Mouse (Mus musculus) embryonic stem cell, embryonic (primary cell): Measurements from ENCODE around the gene Cryga.
"Not testable (repeated sequence)": the region's sequence is repeated elsewhere in the genome, so short reads cannot be mapped to it uniquely, and the experiment has no call there.

Source experiments
- CTCF ChIA-PET, 4 experiments: fragments of 300-600 bp in 2 of 4; fragments of 350-600 bp in 2 of 4; sonication (Branson Sonifier 250); formaldehyde crosslinking; loops; one replicate each; lab custom pipeline; 2022; ENCODE audit warnings: inconsistent platforms in 2 of 4; lab: Charles Lee
- POLR2A ChIA-PET, 4 experiments: fragments of 300-600 bp in 2 of 4; fragments of 350-600 bp in 2 of 4; sonication (Branson Sonifier 250); formaldehyde crosslinking; loops; one replicate each; lab custom pipeline; 2022; ENCODE audit warnings: antibody characterized with exemption in 4 of 4, inconsistent platforms in 1 of 4; lab: Charles Lee

The Cryga gene

DNA sequence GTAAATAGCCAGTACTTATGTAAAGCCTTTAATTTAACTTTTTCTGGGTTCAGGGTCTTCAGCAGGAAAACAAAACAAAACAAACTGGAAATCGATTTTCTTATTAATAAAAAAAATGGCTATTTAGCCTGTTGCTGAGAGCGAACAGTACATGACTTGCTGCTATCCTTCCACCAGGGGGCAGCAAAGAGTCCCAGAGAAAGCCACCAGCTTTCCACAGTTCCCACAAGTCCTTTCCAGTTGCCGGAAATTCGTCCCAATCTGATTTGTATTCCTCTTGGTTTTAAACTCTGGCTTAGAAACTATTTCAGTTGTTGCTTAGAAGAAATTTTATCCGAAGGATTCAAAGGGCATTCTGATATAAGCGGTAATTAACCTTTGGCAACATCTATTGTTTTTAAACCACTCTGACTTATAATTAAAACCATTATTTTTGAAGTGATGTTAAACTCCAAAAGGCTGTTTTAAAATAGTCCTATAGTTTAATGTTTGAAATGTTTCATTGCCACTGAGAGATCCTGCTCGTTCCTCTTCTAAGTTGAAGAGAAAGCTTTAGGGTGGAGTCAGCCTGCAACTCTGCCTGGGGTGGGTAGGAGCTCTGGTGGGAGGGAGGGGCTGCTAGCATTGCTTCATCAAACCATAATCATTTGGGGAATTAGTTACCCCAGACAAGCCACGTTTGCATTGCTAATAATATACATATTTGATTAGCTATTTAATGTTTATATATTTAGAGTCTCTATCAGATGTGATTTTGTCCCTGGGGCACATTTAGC is 9.0 kb upstream of the Cryga start:
- CTCF ChIA-PET, result interaction anchor here in 3 of 4 experiments (0.7 to 2.9 kb wide), 11 partner anchors 11 to 74 kb away, joined by 3 to 22 read pairs (median 3); partner anchors contain the start of genes Crygb (in 1 of the 3) and Idh1 (in 1 of the 3)
- POLR2A ChIA-PET, result interaction anchor here in 3 of 4 experiments (0.5 to 4.4 kb wide), 13 partner anchors 10 to 422 kb away, joined by 3 to 37 read pairs (median 3); partner anchors contain the start of genes Ccnyl1 (in 1 of the 3), D630023F18Rik (in 1 of the 3), Idh1 (in 1 of the 3) and Pikfyve (in 1 of the 3)

- CTCF ChIA-PET, result interaction anchor here in 1 of 4 experiments (0.5 kb wide), 1 partner anchor 65 kb away, joined by 8 read pairs; no protein-coding TSS in a partner anchor
- POLR2A ChIA-PET, result interaction anchor here in 3 of 4 experiments (0.7 to 4.4 kb wide), 11 partner anchors 9 to 1741 kb away, joined by 3 to 37 read pairs (median 3); partner anchors contain the start of genes Gm28845 (in 2 of the 3), Ccnyl1 (in 1 of the 3), Fzd5 (in 1 of the 3) and Idh1 (in 1 of the 3)
These were observed 6.7 kb upstream of the Cryga start for GRCm38 (mm10) chr1:65109756-65110435.

DNA sequence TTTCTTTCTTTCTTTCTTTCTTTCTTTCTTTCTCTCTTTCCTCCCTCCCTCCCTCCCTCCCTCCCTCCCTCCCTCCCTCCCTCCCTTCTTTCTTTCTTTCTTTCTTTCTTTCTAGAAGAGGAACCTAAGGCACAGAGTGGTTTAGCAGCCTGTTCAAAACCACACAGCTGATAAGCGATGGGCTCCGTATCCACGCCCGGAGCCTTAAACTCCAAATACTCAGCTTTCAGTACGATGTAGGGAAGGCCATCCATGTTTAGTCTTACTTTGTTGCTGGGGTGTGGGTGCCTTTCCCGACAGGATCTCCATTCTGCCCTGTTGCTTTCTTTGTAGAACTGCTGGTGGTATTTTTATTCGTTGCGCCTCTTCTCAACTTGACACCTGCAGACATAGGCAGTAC is 6.0 kb upstream of the Cryga start:
- ChIA-PET POLR2A (interaction anchor here in 3 of 4 experiments (0.6 to 4.4 kb wide), 9 partner anchors 9 to 1741 kb away, joined by 3 to 37 read pairs (median 4); partner anchors contain the start of genes Ccnyl1 (in 1 of the 3), Gm28845 (in 1 of the 3), Idh1 (in 1 of the 3) and Pikfyve (in 1 of the 3)), CTCF (interaction anchor here in 1 of 4 experiments (0.5 kb wide), 1 partner anchor 65 kb away, joined by 8 read pairs; no protein-coding TSS in a partner anchor)

DNA sequence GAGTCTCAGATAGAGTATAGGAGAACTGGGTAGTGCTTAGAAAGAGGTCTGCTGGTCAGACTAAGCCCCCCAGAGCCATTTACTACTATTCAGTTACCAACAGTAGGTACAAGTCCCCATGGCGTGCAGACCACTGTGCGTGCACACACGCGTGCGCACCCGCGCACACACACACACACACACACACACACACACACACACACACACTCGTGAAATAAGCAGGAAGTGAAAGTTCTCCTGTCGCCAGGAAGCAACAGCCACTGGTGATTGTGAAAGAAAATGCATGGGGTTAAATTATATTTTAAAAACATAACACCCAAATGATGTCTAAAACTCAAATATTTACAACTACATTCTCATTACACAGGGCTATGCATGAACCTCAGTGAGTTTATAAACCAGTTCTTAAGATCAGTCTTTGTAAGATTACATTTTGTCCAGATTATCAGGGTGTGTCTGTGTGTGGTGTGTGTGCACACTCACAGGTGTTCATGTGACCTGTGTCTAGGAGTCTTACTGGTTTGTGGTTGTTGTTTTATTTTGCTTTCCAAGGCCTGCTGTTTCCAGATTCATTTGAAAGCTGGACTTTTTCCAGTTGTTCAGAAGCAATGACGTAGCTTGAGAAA is 4.6 kb upstream of the Cryga start:
- CTCF ChIA-PET, result no interaction called here
- POLR2A ChIA-PET, result interaction anchor here in 2 of 4 experiments (0.6 to 3.8 kb wide), 4 partner anchors 11 to 417 kb away, joined by 3 to 16 read pairs (median 3); partner anchors contain the start of gene Ccnyl1 (in 1 of the 2)

- POLR2A ChIA-PET, result no interaction called here
- CTCF ChIA-PET, result no interaction called here
These were observed 6.2 kb downstream of the Cryga start for GRCm38 (mm10) chr1:65096953-65097352.

DNA sequence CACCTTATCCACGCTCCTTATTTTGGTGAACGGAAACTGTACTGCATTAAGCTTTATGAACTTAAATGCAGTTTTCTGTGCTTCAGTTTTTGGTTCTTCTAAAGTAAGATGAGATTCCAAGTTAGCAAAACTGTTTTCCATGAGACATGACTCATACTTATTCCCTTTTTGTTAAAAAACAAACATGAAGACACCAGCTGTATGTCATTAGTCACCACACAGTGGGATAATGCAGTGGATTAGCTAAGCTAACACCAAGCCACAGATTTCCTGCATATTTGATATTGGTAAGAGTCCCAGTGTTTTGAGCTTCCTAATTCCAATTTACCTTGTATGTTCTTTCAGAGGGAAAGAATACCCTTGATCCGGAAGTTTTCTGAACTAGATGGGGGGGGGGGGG is 11.6 kb downstream of the Cryga start:
- CTCF ChIA-PET, result interaction anchor here in 3 of 4 experiments (0.6 to 1.2 kb wide), 3 partner anchors 41 to 381 kb away, joined by 3 to 5 read pairs (median 3); no protein-coding TSS in a partner anchor
- POLR2A ChIA-PET, result interaction anchor here in 1 of 4 experiments (0.6 kb wide), 2 partner anchors 11 to 58 kb away, joined by 3 read pairs; no protein-coding TSS in a partner anchor

DNA sequence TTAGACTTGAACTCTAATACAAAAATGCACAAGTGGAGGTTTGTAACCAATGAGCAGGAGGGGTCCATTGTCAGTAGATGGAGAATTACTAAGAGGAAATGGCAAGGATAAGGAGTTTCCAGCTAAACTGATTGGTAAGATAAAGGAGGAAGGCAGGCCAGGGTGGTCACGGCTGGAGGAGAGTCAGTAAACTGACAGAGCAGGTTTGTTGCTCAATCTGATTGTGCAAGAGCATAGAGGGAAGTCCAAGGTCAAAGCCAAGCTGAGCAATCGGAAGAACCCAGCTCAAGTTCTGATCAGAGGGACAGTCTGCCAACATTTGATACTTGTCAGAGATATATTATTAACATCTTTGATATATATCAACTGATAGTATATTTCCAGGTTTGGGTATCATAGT is 12.8 kb downstream of the Cryga start:
- CTCF ChIA-PET, result no interaction called here
- POLR2A ChIA-PET, result no interaction called here

- POLR2A ChIA-PET, result no interaction called here
These were observed 14.4 kb downstream of the Cryga start for GRCm38 (mm10) chr1:65088567-65089356.

GRCm38 (mm10) chr1:65082188-65082587 is 21.0 kb downstream of the Cryga start, which contains the start of gene Crygb:
Gene Crygb (minus strand): TSS chr1:65082288.
- ChIA-PET POLR2A (interaction anchor here in 2 of 4 experiments (0.7 to 1.2 kb wide), 3 partner anchors 97 to 392 kb away, joined by 3 to 4 read pairs (median 3); partner anchors contain the start of gene Ccnyl1 (in 1 of the 2)), CTCF (interaction anchor here in 1 of 4 experiments (0.8 kb wide), 1 partner anchor 30 kb away, joined by 3 read pairs; no protein-coding TSS in a partner anchor)

More at GRCm38 (mm10) chr1:65088567-65089356, 14.4 kb downstream of the Cryga start:
- CTCF ChIA-PET, result no interaction called here

- ChIA-PET CTCF (no interaction called here), POLR2A (no interaction called here)
These were observed 27.6 kb downstream of the Cryga start for GRCm38 (mm10) chr1:65075607-65076006.

DNA sequence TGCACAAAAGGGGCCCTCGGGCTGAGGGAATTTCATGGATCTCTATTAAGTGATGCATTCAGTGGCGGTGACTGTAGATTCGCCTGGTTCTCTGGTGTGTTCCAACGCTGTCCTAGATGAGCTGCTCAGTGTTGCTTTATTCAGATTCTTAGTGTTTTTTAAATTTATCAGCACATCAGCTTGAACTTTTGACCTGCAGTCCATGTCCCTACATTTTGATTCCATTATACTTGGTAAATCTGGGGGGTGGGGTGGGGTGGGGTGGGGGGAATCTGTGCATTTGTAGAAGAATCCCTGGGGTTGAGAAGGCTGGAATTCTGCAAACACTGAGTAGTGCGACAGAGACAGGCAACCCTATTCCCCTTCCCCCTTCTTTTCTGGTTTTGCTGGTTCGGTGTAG is 29.6 kb downstream of the Cryga start, which contains the start of gene Crygc:
Crygc (minus strand) TSS at position 101 of the 400 bp plus-strand sequence.
- POLR2A ChIA-PET, result interaction anchor here in 2 of 4 experiments (0.6 to 1.6 kb wide), 3 partner anchors 24 to 542 kb away, joined by 3 to 7 read pairs (median 6); no protein-coding TSS in a partner anchor
- CTCF ChIA-PET, result no interaction called here

DNA sequence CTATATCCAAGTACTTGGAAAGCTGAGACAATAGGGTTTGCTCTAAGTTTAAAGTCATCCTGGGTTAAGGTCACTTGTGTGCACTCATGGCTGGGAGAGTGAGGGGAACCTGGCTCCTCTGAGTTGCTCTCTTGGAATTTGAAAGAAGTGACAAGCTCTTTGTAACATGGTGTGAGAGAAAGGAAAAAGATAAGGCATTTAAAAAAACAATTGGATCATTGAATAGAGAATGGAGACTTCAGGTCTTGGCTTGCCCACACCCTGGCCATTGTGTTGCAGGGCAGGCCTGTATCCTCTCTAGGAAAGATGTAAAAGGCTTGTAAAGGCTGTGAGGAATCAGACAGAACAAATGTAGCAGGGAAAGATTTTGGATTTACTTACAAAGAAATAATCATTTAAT is 35.3 kb downstream of the Cryga start:
- POLR2A ChIA-PET, result no interaction called here
- CTCF ChIA-PET, result no interaction called here

GRCm38 (mm10) chr1:65064201-65064600 is 39.0 kb downstream of the Cryga start:
- POLR2A ChIA-PET, result no interaction called here
- CTCF ChIA-PET, result no interaction called here

DNA sequence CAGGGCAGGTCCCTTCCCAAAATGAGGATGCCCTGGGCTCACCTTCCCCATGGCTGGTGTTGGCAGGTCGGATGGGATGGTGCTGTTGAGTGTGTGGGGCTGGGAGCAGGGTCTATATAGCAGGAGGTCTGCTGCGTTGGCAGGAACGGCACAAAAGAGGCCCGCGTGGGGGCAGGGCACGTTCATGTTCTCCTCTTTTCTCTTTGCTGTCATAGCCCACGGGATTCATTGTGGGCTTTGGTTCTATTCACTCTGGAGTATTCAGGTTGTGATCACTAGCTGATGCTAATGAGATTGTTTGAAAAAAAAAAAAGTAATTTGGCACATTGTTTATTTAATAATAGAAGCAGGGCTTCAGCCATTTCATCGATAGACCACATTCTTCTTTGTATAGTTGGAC is 39.8 kb downstream of the Cryga start, which contains the start of gene Crygd:
Crygd (minus strand) TSS at position 101 of the 400 bp plus-strand sequence.
- ChIA-PET CTCF (no interaction called here), POLR2A (no interaction called here)

DNA sequence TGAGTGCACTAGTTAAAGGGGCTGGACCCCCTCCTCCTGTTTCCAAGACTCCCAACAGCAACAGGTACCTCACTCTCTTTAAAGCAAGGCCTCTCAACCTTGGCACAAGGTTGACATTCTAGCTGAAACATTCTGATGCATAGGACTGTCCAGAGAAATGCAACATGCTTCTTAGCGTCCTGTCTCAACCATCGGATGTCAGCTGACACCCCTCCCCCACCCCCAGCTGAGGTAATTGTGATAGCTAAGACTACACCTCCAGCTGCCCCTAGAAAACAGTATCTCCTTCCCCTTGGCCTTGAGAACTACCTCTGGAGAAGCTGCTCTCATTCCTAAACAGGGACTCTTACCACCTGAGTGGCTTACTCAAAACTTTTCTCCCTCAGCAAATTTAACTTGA is 51.0 kb downstream of the Cryga start:
- POLR2A ChIA-PET, result interaction anchor here in 3 of 4 experiments (0.6 to 2.7 kb wide), 10 partner anchors 10 to 362 kb away, joined by 3 to 16 read pairs (median 4); partner anchors contain the start of gene Ccnyl1 (in 2 of the 3)
- CTCF ChIA-PET, result interaction anchor here in 3 of 4 experiments (0.6 to 1.3 kb wide), 4 partner anchors 66 to 396 kb away, joined by 3 to 4 read pairs (median 3); no protein-coding TSS in a partner anchor

DNA sequence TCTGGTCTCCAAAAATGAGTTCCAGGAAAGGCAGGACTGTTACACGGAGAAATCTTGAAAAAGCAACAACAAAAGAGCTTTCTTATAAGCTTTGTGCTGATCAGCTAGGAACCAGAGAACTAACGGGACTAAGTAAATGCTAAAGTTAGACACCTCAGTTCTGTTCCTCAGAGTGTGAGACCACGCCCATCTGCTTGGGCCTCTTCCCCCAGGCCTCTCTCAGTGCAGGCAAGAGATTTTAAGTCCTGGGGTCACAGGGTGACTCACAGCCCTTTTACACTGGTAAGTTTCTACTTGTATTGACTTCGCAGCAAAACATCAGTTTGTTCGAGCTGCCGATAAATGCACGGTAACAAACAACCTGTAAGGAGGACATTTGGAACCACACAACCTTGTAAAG is 51.5 kb downstream of the Cryga start:
- POLR2A ChIA-PET, result interaction anchor here in 3 of 4 experiments (1.0 to 2.7 kb wide), 9 partner anchors 11 to 361 kb away, joined by 3 to 16 read pairs (median 5); partner anchors contain the start of gene Ccnyl1 (in 2 of the 3)

GRCm38 (mm10) chr1:65050952-65051351 is 52.2 kb downstream of the Cryga start, which contains the start of gene Cryge:
Gene Cryge (minus strand): TSS chr1:65051149.
- POLR2A ChIA-PET, result interaction anchor here in 2 of 4 experiments (0.6 to 2.7 kb wide), 5 partner anchors 28 to 1396 kb away, joined by 3 to 16 read pairs (median 7); partner anchors contain the start of gene Ccnyl1 (in 1 of the 2)
- CTCF ChIA-PET, result not testable (repeated sequence)

More for the DNA sequence above, 51.5 kb downstream of the Cryga start:
- CTCF ChIA-PET, result interaction anchor here in 1 of 4 experiments (1.0 kb wide), 1 partner anchor 65 kb away, joined by 3 read pairs; no protein-coding TSS in a partner anchor
